Mouse (Mus musculus): Measurements from ENCODE around the gene Gm13304. TPM values are rescaled to one million over a fixed set of nuclear protein-coding genes. Genes with fewer than 3 reads are reported as not detected.

Gm13304 gene
- polyA plus RNA-seq (2015; fragmentation: Illumina TruSeq; extraction: RNeasy Lipid Tissue Mini Kit (QIAGEN cat#74804); ENCODE audit: low read depth, low replicate concordance), result 34.7 TPM

GRCm38 (mm10) chr4:42114517-42114916, at the start of gene Gm13304:
Gm13304 (plus strand) TSS chr4:42114817.

GRCm38 (mm10) chr4:42090907-42091306, 23.7 kb upstream of the Gm13304 start, which contains the start of gene Gm3893:
Gm3893 (plus strand) TSS chr4:42091207.

GRCm38 (mm10) chr4:42153136-42153535, 38.5 kb downstream of the Gm13304 start, which contains the start of gene Gm13306:
Gm13306 (plus strand) TSS chr4:42153436.

Other genes with a start within 250 kb of the Gm13304 start
- gene Gm21541, start 211.2 kb upstream of the Gm13304 start, polyA plus RNA-seq (2015; fragmentation: Illumina TruSeq; extraction: RNeasy Lipid Tissue Mini Kit (QIAGEN cat#74804); ENCODE audit: low read depth, low replicate concordance), result 9.2 TPM
- 51.7 TPM for gene Gm20878, start 173.2 kb upstream of the Gm13304 start, polyA plus RNA-seq (2015; fragmentation: Illumina TruSeq; extraction: RNeasy Lipid Tissue Mini Kit (QIAGEN cat#74804); ENCODE audit: low read depth, low replicate concordance)
- 6.5 TPM for gene Fam205a4, start 148.8 kb upstream of the Gm13304 start, polyA plus RNA-seq (2015; fragmentation: Illumina TruSeq; extraction: RNeasy Lipid Tissue Mini Kit (QIAGEN cat#74804); ENCODE audit: low read depth, low replicate concordance)
- 3.2 TPM for gene Gm21093, start 80.1 kb upstream of the Gm13304 start, polyA plus RNA-seq (2015; fragmentation: Illumina TruSeq; extraction: RNeasy Lipid Tissue Mini Kit (QIAGEN cat#74804); ENCODE audit: low read depth, low replicate concordance)
- not detected for gene Gm3893, start 23.6 kb upstream of the Gm13304 start, polyA plus RNA-seq (2015; fragmentation: Illumina TruSeq; extraction: RNeasy Lipid Tissue Mini Kit (QIAGEN cat#74804); ENCODE audit: low read depth, low replicate concordance)
- gene Gm13306, start 38.6 kb downstream of the Gm13304 start, polyA plus RNA-seq (2015; fragmentation: Illumina TruSeq; extraction: RNeasy Lipid Tissue Mini Kit (QIAGEN cat#74804); ENCODE audit: low read depth, low replicate concordance), result 55.1 TPM
- gene Gm13305, start 53.8 kb downstream of the Gm13304 start, polyA plus RNA-seq (2015; fragmentation: Illumina TruSeq; extraction: RNeasy Lipid Tissue Mini Kit (QIAGEN cat#74804); ENCODE audit: low read depth, low replicate concordance), result 1.5 TPM
- 7.0 TPM for gene Gm10600, start 125.8 kb downstream of the Gm13304 start, polyA plus RNA-seq (2015; fragmentation: Illumina TruSeq; extraction: RNeasy Lipid Tissue Mini Kit (QIAGEN cat#74804); ENCODE audit: low read depth, low replicate concordance)
- gene Ccl21b, start 140.9 kb downstream of the Gm13304 start, polyA plus RNA-seq (2015; fragmentation: Illumina TruSeq; extraction: RNeasy Lipid Tissue Mini Kit (QIAGEN cat#74804); ENCODE audit: low read depth, low replicate concordance), result not detected
- gene Gm21953, start 179.4 kb downstream of the Gm13304 start, polyA plus RNA-seq (2015; fragmentation: Illumina TruSeq; extraction: RNeasy Lipid Tissue Mini Kit (QIAGEN cat#74804); ENCODE audit: low read depth, low replicate concordance), result not detected
- not detected for gene Fam205a3, start 203.5 kb downstream of the Gm13304 start, polyA plus RNA-seq (2015; fragmentation: Illumina TruSeq; extraction: RNeasy Lipid Tissue Mini Kit (QIAGEN cat#74804); ENCODE audit: low read depth, low replicate concordance)

All from brain, adult 10 weeks (tissue).